Mouse (Mus musculus): ENCODE results near the gene Usp47. TPM values are rescaled to one million over a fixed set of nuclear protein-coding genes. Genes with fewer than 3 reads are reported as not detected.

Gene Usp47
- total and polyA plus RNA-seq, 3 experiments, result 37.3 to 122 (median 47.8) TPM

DNA sequence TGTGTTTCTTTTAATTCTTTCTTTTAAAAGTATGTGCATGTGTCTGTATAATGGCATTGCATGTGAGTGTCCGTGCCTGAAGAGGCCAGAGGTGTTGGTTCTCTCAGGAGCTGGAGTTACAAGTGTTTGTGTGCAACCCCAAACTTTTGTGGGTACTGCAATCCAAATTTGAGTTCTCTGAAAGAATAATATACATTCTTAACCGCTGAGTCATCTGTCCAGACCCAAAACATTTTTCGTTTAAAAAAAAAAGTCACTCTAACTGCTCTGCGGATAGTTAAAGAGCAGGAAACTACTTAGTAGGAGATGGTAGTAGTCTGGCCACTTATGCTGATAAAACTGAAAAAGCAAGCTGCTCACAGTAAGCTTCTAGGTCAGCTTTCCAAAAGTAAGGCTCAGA is 12.3 kb upstream of the Usp47 start:
- H3K27ac ChIP-seq (ENCODE audit: control insufficient read depth, low read depth, low read length), result no peak overlapping the region
- no peak overlapping the region for H3K4me3 ChIP-seq (ENCODE audit: control insufficient read depth in 1 of 2, insufficient read depth in 1 of 2, low read depth in 2 of 2, low read length in 2 of 2)
- no peak for TF ChIP-seq TBP (IDR thresholded peaks at IDR 0.05; ENCODE audit: low read depth, low read length)
- TF ChIP-seq JUND (IDR thresholded peaks at IDR 0.05; ENCODE audit: low read depth, low read length), result no peak
- no peak for TF ChIP-seq GABPA (IDR thresholded peaks at IDR 0.05; ENCODE audit: low read depth, low read length)
- no peak for TF ChIP-seq BHLHE40 (IDR thresholded peaks at IDR 0.05; ENCODE audit: borderline replicate concordance, low read depth, low read length)
- TF ChIP-seq NRF1 (IDR thresholded peaks at IDR 0.05; ENCODE audit: insufficient read depth, low read depth, low read length, poor library complexity, severe bottlenecking), result no peak
- TF ChIP-seq GATA1 (IDR thresholded peaks at IDR 0.05; ENCODE audit: low read depth, low read length), result no peak
- no peak for TF ChIP-seq MYC (IDR thresholded peaks at IDR 0.05; ENCODE audit: low read depth, low read length)
- TF ChIP-seq USF1 (IDR thresholded peaks at IDR 0.05; ENCODE audit: low read depth, low read length), result no peak
- no peak for TF ChIP-seq MYB (IDR thresholded peaks at IDR 0.05; ENCODE audit: low read depth, low read length)
- no peak for TF ChIP-seq POLR2AphosphoS2 (IDR thresholded peaks at IDR 0.05; ENCODE audit: low read length)
- TF ChIP-seq MAFK (IDR thresholded peaks at IDR 0.05; ENCODE audit: borderline replicate concordance, low read depth, low read length), result no peak
- no peak for TF ChIP-seq HCFC1 (IDR thresholded peaks at IDR 0.05; ENCODE audit: low read depth, low read length)
- TF ChIP-seq ZC3H11A (IDR thresholded peaks at IDR 0.05; ENCODE audit: low read depth, low read length), result no peak
- no peak for TF ChIP-seq POLR2AphosphoS5 (IDR thresholded peaks at IDR 0.05; ENCODE audit: borderline replicate concordance, low read depth, low read length)
- TF ChIP-seq MXI1 (IDR thresholded peaks at IDR 0.05; ENCODE audit: low read depth, low read length), result no peak
- no peak for TF ChIP-seq SMC3 (IDR thresholded peaks at IDR 0.05; ENCODE audit: low read depth, low read length)
- no peak for TF ChIP-seq ZMIZ1 (IDR thresholded peaks at IDR 0.05; ENCODE audit: low read depth, low read length)
- TF ChIP-seq USF2 (IDR thresholded peaks at IDR 0.05; ENCODE audit: borderline replicate concordance in 1 of 2, insufficient read depth in 1 of 2, low read depth in 1 of 2, low read length in 2 of 2), result no peak

DNA sequence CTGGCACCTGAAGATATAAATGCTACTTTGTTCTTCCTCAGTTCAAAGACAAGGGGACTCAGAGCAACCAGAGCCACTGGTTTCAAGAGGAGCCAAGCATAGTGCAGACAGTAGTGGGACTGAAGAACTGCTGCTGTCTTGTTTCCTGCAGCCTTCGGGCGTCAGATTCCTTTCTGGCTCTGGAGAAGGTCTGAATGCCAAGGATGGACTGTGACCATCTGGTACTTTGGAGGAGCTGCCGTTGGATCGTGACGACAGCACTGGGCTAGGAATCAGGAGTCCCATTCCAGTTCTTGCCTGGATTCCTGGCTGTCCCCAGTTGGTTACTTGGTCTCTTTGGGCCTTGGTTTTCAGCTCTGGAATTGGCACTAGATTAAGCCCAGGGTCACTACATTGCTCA is 11.2 kb upstream of the Usp47 start:
- Histone ChIP-seq H3K4me3 (ENCODE audit: control insufficient read depth in 1 of 2, insufficient read depth in 1 of 2, low read depth in 2 of 2, low read length in 2 of 2) (no peak overlapping the region), H3K79me2 (ENCODE audit: control insufficient read depth, insufficient read depth, low read length, poor library complexity) (no peaks in the 10 kb centered on the region), H3K9ac (ENCODE audit: control insufficient read depth, low read depth, low read length, poor library complexity, severe bottlenecking) (no peak overlapping the region), H3K36me3 (ENCODE audit: control insufficient read depth in 1 of 2, insufficient read depth in 2 of 2, low read length in 2 of 2) (no peaks in the 10 kb centered on the region), H3K4me1 (ENCODE audit: control insufficient read depth in 1 of 2, insufficient read depth in 2 of 2, low read length in 2 of 2) (no peaks in the 10 kb centered on the region), H3K27me3 (ENCODE audit: control insufficient read depth in 1 of 2, insufficient read depth in 2 of 2, low read length in 2 of 2) (no peaks in the 10 kb centered on the region), H3K27ac (ENCODE audit: control insufficient read depth, low read depth, low read length) (no peak overlapping the region), H3K9me3 (replicated peaks; ENCODE audit: insufficient read depth, low read length) (no peaks in the 10 kb centered on the region)
- TF ChIP-seq MXI1 (IDR thresholded peaks at IDR 0.05; ENCODE audit: low read depth, low read length) (no peak), E2F4 (IDR thresholded peaks at IDR 0.05; ENCODE audit: borderline replicate concordance, low read depth, low read length) (no peak), USF1 (IDR thresholded peaks at IDR 0.05; ENCODE audit: low read depth, low read length) (no peak), UBTF (IDR thresholded peaks at IDR 0.05; ENCODE audit: borderline replicate concordance, insufficient read depth, low read depth, low read length) (no peak), ZC3H11A (IDR thresholded peaks at IDR 0.05; ENCODE audit: low read depth, low read length) (no peak), MYC (IDR thresholded peaks at IDR 0.05; ENCODE audit: low read depth, low read length) (no peak), MAFK (IDR thresholded peaks at IDR 0.05; ENCODE audit: borderline replicate concordance, low read depth, low read length) (no peak), CTCF (IDR thresholded peaks at IDR 0.05 in 2 of 3, conservative IDR thresholded peaks at IDR 0.05 in 1 of 3; ENCODE audit: control insufficient read depth in 1 of 3, insufficient read depth in 1 of 3, low read depth in 2 of 3, low read length in 3 of 3, poor library complexity in 1 of 3, severe bottlenecking in 1 of 3) (no peak)
- no peak for DNase-seq (ENCODE audit: low read depth, low spot score)

More for the DNA sequence above, 12.3 kb upstream of the Usp47 start:
- Histone ChIP-seq H3K9me3 (replicated peaks; ENCODE audit: insufficient read depth, low read length) (no peaks in the 10 kb centered on the region), H3K27me3 (ENCODE audit: control insufficient read depth in 1 of 2, insufficient read depth in 2 of 2, low read length in 2 of 2) (no peaks in the 10 kb centered on the region), H3K36me3 (ENCODE audit: control insufficient read depth in 1 of 2, insufficient read depth in 2 of 2, low read length in 2 of 2) (no peaks in the 10 kb centered on the region), H3K4me1 (ENCODE audit: control insufficient read depth in 1 of 2, insufficient read depth in 2 of 2, low read length in 2 of 2) (no peaks in the 10 kb centered on the region), H3K79me2 (ENCODE audit: control insufficient read depth, insufficient read depth, low read length, poor library complexity) (no peaks in the 10 kb centered on the region), H3K9ac (ENCODE audit: control insufficient read depth, low read depth, low read length, poor library complexity, severe bottlenecking) (no peak overlapping the region)
- no peak for DNase-seq (ENCODE audit: low read depth, low spot score)

Data from MEL (cell line).